Mouse (Mus musculus): ENCODE data around the gene Bsg. TPM values are rescaled to one million over a fixed set of nuclear protein-coding genes. Genes with fewer than 3 reads are reported as not detected.
A peak's percentile ranks its signal among the peaks of the same experiment; 100 is the strongest.

The Bsg gene
- total and polyA plus RNA-seq, 3 experiments, result 308 to 872 (median 832) TPM

- H3K36me3 ChIP-seq (replicated peaks), result no peaks in the 10 kb centered on the region
- peaks cover 21% of the 10 kb centered on the region for H3K4me1 ChIP-seq (ENCODE audit: insufficient read depth, low read depth, low read length)
- no peak overlapping the region for H3K4me3 ChIP-seq (ENCODE audit: low read depth, low read length)
- H3K27me3 ChIP-seq (ENCODE audit: insufficient read depth, low read length), result peaks cover 34% of the 10 kb centered on the region
- no peak for DNase-seq (ENCODE audit: low spot score)
- TF ChIP-seq GATA1 (IDR thresholded peaks at IDR 0.05; ENCODE audit: borderline replicate concordance, low read length), result no peak
- TF ChIP-seq POLR2AphosphoS5 (IDR thresholded peaks at IDR 0.05; ENCODE audit: insufficient replicate concordance, low read depth, low read length), result no peak
- TF ChIP-seq GATA2 (IDR thresholded peaks at IDR 0.05; ENCODE audit: borderline replicate concordance, low read depth, low read length), result no peak
- no peak for TF ChIP-seq CTCF (IDR thresholded peaks at IDR 0.05; ENCODE audit: low read depth, low read length)
- TF ChIP-seq TAL1 (conservative IDR thresholded peaks at IDR 0.05; ENCODE audit: low read depth, low read length), result no peak
- no peak for ATAC-seq (ENCODE audit: extremely low read depth, insufficient number of reproducible peaks, low FRiP score, poor library complexity, severe bottlenecking)
- H3K9me3 ChIP-seq (replicated peaks), result no peaks in the 10 kb centered on the region
Measured at GRCm38 (mm10) chr10:79665051-79665450, 39.2 kb upstream of the Bsg start.

GRCm38 (mm10) chr10:79666493-79666892 is 37.8 kb upstream of the Bsg start:
- Histone ChIP-seq H3K4me3 (ENCODE audit: low read depth, low read length) (no peak overlapping the region), H3K4me1 (ENCODE audit: insufficient read depth, low read depth, low read length) (peaks cover 31% of the 10 kb centered on the region), H3K9me3 (replicated peaks) (no peaks in the 10 kb centered on the region), H3K27me3 (ENCODE audit: insufficient read depth, low read length) (peaks cover 28% of the 10 kb centered on the region), H3K36me3 (replicated peaks) (peaks cover 5% of the 10 kb centered on the region)
- ATAC-seq (ENCODE audit: extremely low read depth, insufficient number of reproducible peaks, low FRiP score, poor library complexity, severe bottlenecking) (no peak), DNase-seq (ENCODE audit: low spot score) (no peak)
- TF ChIP-seq POLR2AphosphoS5 (IDR thresholded peaks at IDR 0.05; ENCODE audit: insufficient replicate concordance, low read depth, low read length) (no peak), TAL1 (conservative IDR thresholded peaks at IDR 0.05; ENCODE audit: low read depth, low read length) (no peak), GATA1 (IDR thresholded peaks at IDR 0.05; ENCODE audit: borderline replicate concordance, low read length) (no peak), CTCF (IDR thresholded peaks at IDR 0.05; ENCODE audit: low read depth, low read length) (no peak), GATA2 (IDR thresholded peaks at IDR 0.05; ENCODE audit: borderline replicate concordance, low read depth, low read length) (no peak)

- Histone ChIP-seq H3K4me3 (ENCODE audit: low read depth, low read length) (no peak overlapping the region), H3K9me3 (replicated peaks) (no peaks in the 10 kb centered on the region), H3K27me3 (ENCODE audit: insufficient read depth, low read length) (peaks cover 19% of the 10 kb centered on the region), H3K4me1 (ENCODE audit: insufficient read depth, low read depth, low read length) (peaks cover 34% of the 10 kb centered on the region), H3K36me3 (replicated peaks) (peaks cover 18% of the 10 kb centered on the region)
- ATAC-seq (ENCODE audit: extremely low read depth, insufficient number of reproducible peaks, low FRiP score, poor library complexity, severe bottlenecking), result no peak
- TF ChIP-seq GATA1 (IDR thresholded peaks at IDR 0.05; ENCODE audit: borderline replicate concordance, low read length), result no peak
- TF ChIP-seq CTCF (IDR thresholded peaks at IDR 0.05; ENCODE audit: low read depth, low read length), result no peak
- no peak for TF ChIP-seq POLR2AphosphoS5 (IDR thresholded peaks at IDR 0.05; ENCODE audit: insufficient replicate concordance, low read depth, low read length)
- TF ChIP-seq TAL1 (conservative IDR thresholded peaks at IDR 0.05; ENCODE audit: low read depth, low read length), result no peak
- no peak for TF ChIP-seq GATA2 (IDR thresholded peaks at IDR 0.05; ENCODE audit: borderline replicate concordance, low read depth, low read length)
- no peak for DNase-seq (ENCODE audit: low spot score)
Measured at GRCm38 (mm10) chr10:79668076-79668475, 36.2 kb upstream of the Bsg start.

- TF ChIP-seq CTCF (IDR thresholded peaks at IDR 0.05; ENCODE audit: low read depth, low read length) (peak; percentile 77), POLR2AphosphoS5 (IDR thresholded peaks at IDR 0.05; ENCODE audit: insufficient replicate concordance, low read depth, low read length) (no peak)
- H3K4me1 ChIP-seq (ENCODE audit: insufficient read depth, low read depth, low read length), result peaks cover 35% of the 10 kb centered on the region
- peak; percentile 91 for ATAC-seq (ENCODE audit: extremely low read depth, insufficient number of reproducible peaks, low FRiP score, poor library complexity, severe bottlenecking)
Measured at GRCm38 (mm10) chr10:79668771-79669575, 35.3 kb upstream of the Bsg start, which contains the start of gene Tpgs1. TSS of gene Tpgs1 (plus strand) at chr10:79669369.

GRCm38 (mm10) chr10:79669576-79670057 is 34.7 kb upstream of the Bsg start:
- H3K36me3 ChIP-seq (replicated peaks), result peaks cover 33% of the 10 kb centered on the region
- DNase-seq (ENCODE audit: low spot score) (peak; percentile 57), ATAC-seq (ENCODE audit: extremely low read depth, insufficient number of reproducible peaks, low FRiP score, poor library complexity, severe bottlenecking) (peak; percentile 16; the same call in 1 of the 2 replicates)

More at GRCm38 (mm10) chr10:79668771-79669575, 35.3 kb upstream of the Bsg start, which contains the start of gene Tpgs1:
- Histone ChIP-seq H3K36me3 (replicated peaks) (peaks cover 27% of the 10 kb centered on the region), H3K9me3 (replicated peaks) (no peaks in the 10 kb centered on the region), H3K27me3 (ENCODE audit: insufficient read depth, low read length) (peaks cover 16% of the 10 kb centered on the region), H3K4me3 (ENCODE audit: low read depth, low read length) (peak within 1 kb of the TSS; percentile 95)
- DNase-seq (ENCODE audit: low spot score), result peak; percentile 74

More at GRCm38 (mm10) chr10:79669576-79670057, 34.7 kb upstream of the Bsg start:
- Histone ChIP-seq H3K4me1 (ENCODE audit: insufficient read depth, low read depth, low read length) (peaks cover 35% of the 10 kb centered on the region), H3K27me3 (ENCODE audit: insufficient read depth, low read length) (peaks cover 16% of the 10 kb centered on the region), H3K9me3 (replicated peaks) (no peaks in the 10 kb centered on the region), H3K4me3 (ENCODE audit: low read depth, low read length) (peak overlapping the region; percentile 95)
- no peak for TF ChIP-seq CTCF (IDR thresholded peaks at IDR 0.05; ENCODE audit: low read depth, low read length)
- TF ChIP-seq POLR2AphosphoS5 (IDR thresholded peaks at IDR 0.05; ENCODE audit: insufficient replicate concordance, low read depth, low read length), result no peak
- TF ChIP-seq TAL1 (conservative IDR thresholded peaks at IDR 0.05; ENCODE audit: low read depth, low read length), result no peak
- TF ChIP-seq GATA1 (IDR thresholded peaks at IDR 0.05; ENCODE audit: borderline replicate concordance, low read length), result no peak
- no peak for TF ChIP-seq GATA2 (IDR thresholded peaks at IDR 0.05; ENCODE audit: borderline replicate concordance, low read depth, low read length)
